Mouse (Mus musculus): ENCODE measurements around the gene Tle3. TPM values are rescaled to one million over a fixed set of nuclear protein-coding genes. Genes with fewer than 3 reads are reported as not detected.

The Tle3 gene
- polyA plus RNA-seq, 1 experiment from 2014 or later = 15.9 TPM

- ATAC-seq = no peak
- no peaks in the 10 kb centered on the region for H3K36me3 ChIP-seq (ENCODE audit: control insufficient read depth, insufficient read depth, low read length)
- no peak overlapping the region for H3K4me3 ChIP-seq (ENCODE audit: low read length)
- H3K4me1 ChIP-seq (ENCODE audit: control insufficient read depth, insufficient read depth, low read length) = peaks cover 7% of the 10 kb centered on the region
- no peak overlapping the region for H3K9ac ChIP-seq (ENCODE audit: low read depth, low read length)
- no peak overlapping the region for H3K27ac ChIP-seq (ENCODE audit: low read length)
- H3K27me3 ChIP-seq (replicated peaks; ENCODE audit: control insufficient read depth, insufficient read depth, low read length) = no peaks in the 10 kb centered on the region
- H3K4me2 ChIP-seq (ENCODE audit: low read depth, low read length) = no peak overlapping the region
- 84% methylated on average over 7 of the region's 7 CpGs for WGBS
- no peaks in the 10 kb centered on the region for H3K9me3 ChIP-seq (ENCODE audit: control insufficient read depth, low read length)
These were observed 39.8 kb upstream of the Tle3 start for GRCm38 (mm10) chr9:61332226-61332936.

DNA sequence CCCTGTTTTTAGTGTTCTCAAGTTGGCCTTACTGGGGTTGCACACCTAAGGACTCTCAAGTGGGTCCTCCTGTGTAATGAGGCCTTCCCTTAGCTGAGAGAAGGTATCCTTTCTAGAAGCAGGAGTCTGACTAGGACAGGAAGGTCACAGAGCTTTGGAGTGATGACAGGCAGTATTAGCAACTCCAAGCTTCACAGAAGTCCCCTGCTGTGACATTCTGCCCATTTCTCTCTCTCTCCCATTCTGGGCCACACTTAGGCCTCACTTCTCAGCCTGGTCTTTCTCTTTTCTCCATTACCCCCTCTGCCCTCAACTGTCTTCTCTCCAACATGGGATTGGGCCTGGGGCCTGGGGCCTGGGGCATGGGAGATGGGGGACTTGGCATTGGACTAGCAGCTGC is 36.0 kb upstream of the Tle3 start:
- ATAC-seq = no peak
- Histone ChIP-seq H3K27me3 (replicated peaks; ENCODE audit: control insufficient read depth, insufficient read depth, low read length) (no peaks in the 10 kb centered on the region), H3K9me3 (ENCODE audit: control insufficient read depth, low read length) (no peaks in the 10 kb centered on the region), H3K4me2 (ENCODE audit: low read depth, low read length) (no peak overlapping the region), H3K4me3 (ENCODE audit: low read length) (no peak overlapping the region), H3K27ac (ENCODE audit: low read length) (no peak overlapping the region), H3K9ac (ENCODE audit: low read depth, low read length) (no peak overlapping the region), H3K36me3 (ENCODE audit: control insufficient read depth, insufficient read depth, low read length) (no peaks in the 10 kb centered on the region), H3K4me1 (ENCODE audit: control insufficient read depth, insufficient read depth, low read length) (peaks cover 22% of the 10 kb centered on the region)

DNA sequence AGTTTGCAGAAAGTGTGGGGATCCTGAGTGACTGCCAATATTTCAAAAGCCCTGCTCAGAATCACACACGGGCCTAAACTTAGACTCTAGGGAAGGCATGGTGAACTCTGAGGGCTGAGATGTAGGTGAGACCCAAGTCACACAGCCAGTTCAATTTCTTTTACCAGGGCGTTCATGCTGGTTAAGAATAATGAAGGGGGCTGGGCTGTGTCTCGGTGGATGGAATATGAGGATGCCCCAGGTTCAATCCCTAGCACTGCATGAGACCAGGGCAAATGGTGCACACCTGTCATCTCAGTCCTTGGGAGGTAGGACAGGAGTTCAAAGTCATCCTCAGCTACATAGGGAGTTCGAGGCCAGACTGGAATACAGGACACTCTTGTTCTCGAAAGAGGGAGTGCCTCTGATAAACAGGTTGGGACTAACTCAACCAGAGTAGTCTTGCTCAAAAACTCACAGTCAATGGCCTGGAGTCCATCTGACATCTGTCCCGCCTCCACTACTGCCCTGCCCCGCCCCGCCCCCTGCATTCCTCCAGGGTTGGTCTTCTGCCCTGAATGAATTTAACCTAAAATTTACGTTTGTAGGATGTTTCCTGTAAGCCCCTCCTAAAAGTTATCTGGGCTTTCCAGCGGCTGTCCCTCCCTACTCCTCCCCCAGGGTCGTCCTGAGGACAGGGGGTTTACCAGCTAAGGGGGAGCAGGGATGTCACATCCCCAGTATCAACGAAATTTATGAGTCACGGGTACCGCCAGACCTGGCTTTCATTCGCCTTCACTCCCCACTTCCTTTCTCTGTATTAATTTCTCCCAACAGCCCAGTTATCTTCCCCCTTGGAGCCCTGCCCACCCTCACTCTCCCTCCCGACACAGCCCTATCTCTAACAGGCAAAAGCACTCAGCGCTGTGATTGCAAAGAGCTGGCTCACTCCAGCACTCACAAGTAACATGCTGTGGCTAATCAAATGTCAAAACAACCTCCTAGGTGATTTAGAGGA is 35.3 kb upstream of the Tle3 start:
- peaks cover 22% of the 10 kb centered on the region for H3K4me1 ChIP-seq (ENCODE audit: control insufficient read depth, insufficient read depth, low read length)
- H3K9me3 ChIP-seq (ENCODE audit: control insufficient read depth, low read length) = no peaks in the 10 kb centered on the region
- H3K9ac ChIP-seq (ENCODE audit: low read depth, low read length) = no peak overlapping the region
- no peak overlapping the region for H3K4me3 ChIP-seq (ENCODE audit: low read length)
- ATAC-seq = peak; percentile 59
- H3K27ac ChIP-seq (ENCODE audit: low read length) = no peak overlapping the region
- no peaks in the 10 kb centered on the region for H3K36me3 ChIP-seq (ENCODE audit: control insufficient read depth, insufficient read depth, low read length)
- WGBS = 26% methylated on average over 17 of the region's 17 CpGs
- H3K27me3 ChIP-seq (replicated peaks; ENCODE audit: control insufficient read depth, insufficient read depth, low read length) = no peaks in the 10 kb centered on the region
- no peak overlapping the region for H3K4me2 ChIP-seq (ENCODE audit: low read depth, low read length)

GRCm38 (mm10) chr9:61337665-61338064 is 34.5 kb upstream of the Tle3 start:
- H3K4me2 ChIP-seq (ENCODE audit: low read depth, low read length) = no peak overlapping the region
- WGBS = 19% methylated on average over 9 of the region's 9 CpGs
- H3K4me3 ChIP-seq (ENCODE audit: low read length) = no peak overlapping the region
- H3K9ac ChIP-seq (ENCODE audit: low read depth, low read length) = no peak overlapping the region
- no peaks in the 10 kb centered on the region for H3K36me3 ChIP-seq (ENCODE audit: control insufficient read depth, insufficient read depth, low read length)
- H3K27ac ChIP-seq (ENCODE audit: low read length) = no peak overlapping the region
- H3K4me1 ChIP-seq (ENCODE audit: control insufficient read depth, insufficient read depth, low read length) = peaks cover 22% of the 10 kb centered on the region
- no peaks in the 10 kb centered on the region for H3K27me3 ChIP-seq (replicated peaks; ENCODE audit: control insufficient read depth, insufficient read depth, low read length)
- H3K9me3 ChIP-seq (ENCODE audit: control insufficient read depth, low read length) = no peaks in the 10 kb centered on the region
- ATAC-seq = no peak

GRCm38 (mm10) chr9:61339311-61339710 is 32.9 kb upstream of the Tle3 start:
- Histone ChIP-seq H3K27ac (ENCODE audit: low read length) (no peak overlapping the region), H3K4me2 (ENCODE audit: low read depth, low read length) (no peak overlapping the region), H3K9ac (ENCODE audit: low read depth, low read length) (no peak overlapping the region), H3K4me1 (ENCODE audit: control insufficient read depth, insufficient read depth, low read length) (peaks cover 22% of the 10 kb centered on the region), H3K36me3 (ENCODE audit: control insufficient read depth, insufficient read depth, low read length) (no peaks in the 10 kb centered on the region), H3K4me3 (ENCODE audit: low read length) (no peak overlapping the region), H3K9me3 (ENCODE audit: control insufficient read depth, low read length) (no peaks in the 10 kb centered on the region), H3K27me3 (replicated peaks; ENCODE audit: control insufficient read depth, insufficient read depth, low read length) (no peaks in the 10 kb centered on the region)
- ATAC-seq = peak; percentile 37
- 40% methylated on average over 6 of the region's 6 CpGs for WGBS

- no peak overlapping the region for H3K27ac ChIP-seq (ENCODE audit: low read length)
- peaks cover 22% of the 10 kb centered on the region for H3K4me1 ChIP-seq (ENCODE audit: control insufficient read depth, insufficient read depth, low read length)
- H3K9me3 ChIP-seq (ENCODE audit: control insufficient read depth, low read length) = no peaks in the 10 kb centered on the region
- no peaks in the 10 kb centered on the region for H3K27me3 ChIP-seq (replicated peaks; ENCODE audit: control insufficient read depth, insufficient read depth, low read length)
- no peaks in the 10 kb centered on the region for H3K36me3 ChIP-seq (ENCODE audit: control insufficient read depth, insufficient read depth, low read length)
- no peak overlapping the region for H3K4me3 ChIP-seq (ENCODE audit: low read length)
- H3K9ac ChIP-seq (ENCODE audit: low read depth, low read length) = no peak overlapping the region
- 75% methylated on average over 2 of the region's 2 CpGs for WGBS
- peak; percentile 67; the same call in 1 of the 2 replicates for ATAC-seq
- H3K4me2 ChIP-seq (ENCODE audit: low read depth, low read length) = no peak overlapping the region
These were observed 31.8 kb upstream of the Tle3 start for GRCm38 (mm10) chr9:61340333-61340732.

- no peaks in the 10 kb centered on the region for H3K27me3 ChIP-seq (replicated peaks; ENCODE audit: control insufficient read depth, insufficient read depth, low read length)
- 73% methylated on average over 6 of the region's 6 CpGs for WGBS
- peaks cover 15% of the 10 kb centered on the region for H3K4me1 ChIP-seq (ENCODE audit: control insufficient read depth, insufficient read depth, low read length)
- ATAC-seq = no peak
- H3K9me3 ChIP-seq (ENCODE audit: control insufficient read depth, low read length) = no peaks in the 10 kb centered on the region
- no peak overlapping the region for H3K27ac ChIP-seq (ENCODE audit: low read length)
- no peak overlapping the region for H3K9ac ChIP-seq (ENCODE audit: low read depth, low read length)
- no peak overlapping the region for H3K4me3 ChIP-seq (ENCODE audit: low read length)
- H3K4me2 ChIP-seq (ENCODE audit: low read depth, low read length) = no peak overlapping the region
- H3K36me3 ChIP-seq (ENCODE audit: control insufficient read depth, insufficient read depth, low read length) = no peaks in the 10 kb centered on the region
These were observed 29.9 kb upstream of the Tle3 start for GRCm38 (mm10) chr9:61342297-61342696.

- H3K36me3 ChIP-seq (ENCODE audit: control insufficient read depth, insufficient read depth, low read length) = no peaks in the 10 kb centered on the region
- ATAC-seq = no peak
- H3K27ac ChIP-seq (ENCODE audit: low read length) = no peak overlapping the region
- no peaks in the 10 kb centered on the region for H3K27me3 ChIP-seq (replicated peaks; ENCODE audit: control insufficient read depth, insufficient read depth, low read length)
- H3K4me1 ChIP-seq (ENCODE audit: control insufficient read depth, insufficient read depth, low read length) = peaks cover 5% of the 10 kb centered on the region
- no peak overlapping the region for H3K4me3 ChIP-seq (ENCODE audit: low read length)
- no peak overlapping the region for H3K9ac ChIP-seq (ENCODE audit: low read depth, low read length)
- H3K4me2 ChIP-seq (ENCODE audit: low read depth, low read length) = no peak overlapping the region
- H3K9me3 ChIP-seq (ENCODE audit: control insufficient read depth, low read length) = no peaks in the 10 kb centered on the region
- WGBS = 64% methylated on average over 6 of the region's 6 CpGs
These were observed 27.5 kb upstream of the Tle3 start for GRCm38 (mm10) chr9:61344684-61345083.

DNA sequence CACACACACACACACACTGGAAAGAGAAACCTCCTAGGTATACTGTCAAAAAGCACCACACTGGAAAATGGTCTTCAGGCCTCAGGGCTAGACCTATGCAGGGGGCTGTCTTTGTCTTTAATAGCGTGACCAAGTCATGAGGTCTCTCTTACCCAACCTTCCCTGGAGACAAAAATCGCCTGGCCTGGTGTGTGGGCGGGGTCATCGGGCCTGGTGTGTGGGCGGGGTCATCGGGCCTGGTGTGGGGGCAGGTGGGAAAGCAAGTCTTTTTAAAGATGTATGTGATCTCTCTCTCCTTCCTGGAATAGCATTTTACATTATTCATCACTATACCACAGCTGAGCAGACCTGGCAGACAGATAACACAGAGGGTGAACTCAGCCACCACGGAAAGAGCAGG is 25.2 kb upstream of the Tle3 start:
- WGBS = 28% methylated on average over 7 of the region's 7 CpGs
- H3K9me3 ChIP-seq (ENCODE audit: control insufficient read depth, low read length) = no peaks in the 10 kb centered on the region
- H3K9ac ChIP-seq (ENCODE audit: low read depth, low read length) = no peak overlapping the region
- no peaks in the 10 kb centered on the region for H3K36me3 ChIP-seq (ENCODE audit: control insufficient read depth, insufficient read depth, low read length)
- H3K4me3 ChIP-seq (ENCODE audit: low read length) = no peak overlapping the region
- H3K27me3 ChIP-seq (replicated peaks; ENCODE audit: control insufficient read depth, insufficient read depth, low read length) = no peaks in the 10 kb centered on the region
- no peak overlapping the region for H3K27ac ChIP-seq (ENCODE audit: low read length)
- ATAC-seq = no peak
- no peak overlapping the region for H3K4me2 ChIP-seq (ENCODE audit: low read depth, low read length)
- peaks cover 7% of the 10 kb centered on the region for H3K4me1 ChIP-seq (ENCODE audit: control insufficient read depth, insufficient read depth, low read length)

Measured in intestine, embryonic 16.5 days (tissue).